Mouse (Mus musculus) kidney, postnatal 36 days (tissue): ENCODE measurements around the gene Krtap4-7.
"Not testable (repeated sequence)": the region's sequence is repeated elsewhere in the genome, so short reads cannot be mapped to it uniquely, and the experiment has no call there.

ENCODE experiments used
- DNase-seq, 2 experiments: peaks; one replicate each; pipeline ENCODE4 v3.0.0; 2021 to 2022; ENCODE audit warnings: mixed read lengths in 2 of 2

Krtap4-7 gene

DNA sequence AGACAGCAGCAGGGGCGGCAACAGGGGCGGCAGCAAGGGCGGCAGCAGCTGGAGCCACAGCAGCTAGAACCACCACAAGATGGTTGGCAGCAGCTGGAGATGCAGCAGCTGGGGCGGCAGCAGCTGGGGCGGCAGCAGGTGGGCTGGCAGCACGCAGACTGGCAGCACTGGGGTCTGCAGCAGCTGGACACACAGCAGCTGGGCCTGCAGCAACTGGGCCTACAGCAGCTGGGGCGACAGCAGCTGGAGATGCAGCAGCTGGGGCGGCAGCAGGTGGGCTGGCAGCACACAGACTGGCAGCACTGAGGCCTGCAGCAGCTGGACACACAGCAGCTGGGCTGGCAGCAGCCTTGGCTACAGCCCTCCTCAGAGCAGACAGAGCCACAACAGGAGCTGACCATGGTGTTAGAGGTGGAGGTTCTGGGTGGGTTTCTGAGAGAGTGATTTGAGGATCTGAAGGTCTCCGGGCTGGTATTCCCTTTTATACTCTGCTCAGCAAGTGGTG, at the start of gene Krtap4-7:
TSS of gene Krtap4-7 (minus strand) at position 455 of the 505 bp plus-strand sequence.
- not testable (repeated sequence) for DNase-seq

DNA sequence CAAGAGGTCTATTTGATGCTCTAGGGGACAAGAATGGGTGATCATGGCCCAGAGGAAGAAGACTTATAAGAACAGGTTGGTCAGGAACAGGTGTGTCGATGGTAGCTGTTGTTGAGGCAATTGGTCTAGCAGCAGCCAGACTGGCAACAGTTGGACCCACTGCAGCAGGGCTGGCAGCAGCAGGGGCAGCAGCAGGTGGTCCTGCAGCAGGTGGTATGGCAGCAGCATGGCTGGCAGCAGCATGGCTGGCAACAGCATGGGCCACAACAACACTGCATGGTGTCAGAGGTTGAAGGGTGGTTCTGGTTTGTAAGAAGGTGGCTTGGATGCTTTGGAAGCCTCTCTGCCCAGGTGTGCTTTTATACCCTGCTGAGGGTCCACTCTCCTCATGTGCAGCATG, 46.6 kb upstream of the Krtap4-7 start, which contains the start of gene Gm14190:
TSS of gene Gm14190 (minus strand) at position 278 of the 400 bp plus-strand sequence.
- no peak for DNase-seq

DNA sequence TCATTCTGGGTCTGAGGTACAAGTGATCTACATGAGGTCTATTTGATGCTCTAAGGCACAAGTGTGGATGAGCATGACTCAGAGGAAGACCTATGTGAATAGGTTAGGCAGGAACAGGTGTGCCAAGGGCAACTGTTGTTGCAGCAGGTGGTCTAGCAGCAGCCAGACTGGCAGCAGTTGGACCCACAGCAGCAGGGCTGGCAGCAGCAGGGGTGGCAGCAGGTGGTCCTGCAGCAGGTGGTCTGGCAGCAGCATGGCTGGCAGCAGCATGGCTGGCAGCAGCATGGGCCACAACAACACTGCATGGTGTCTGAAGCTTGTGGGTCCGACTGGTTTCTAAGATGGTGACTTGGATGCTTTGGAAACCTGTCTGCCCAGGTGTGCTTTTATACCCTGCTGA, 41.3 kb upstream of the Krtap4-7 start:
- not testable (repeated sequence) for DNase-seq

GRCm38 (mm10) chr11:99683481-99683880, 39.6 kb upstream of the Krtap4-7 start:
- DNase-seq: no peak

- no peak for DNase-seq
Observed at GRCm38 (mm10) chr11:99665860-99666259, 22.0 kb upstream of the Krtap4-7 start, which contains the start of gene Krtap4-6. Krtap4-6 (minus strand) TSS chr11:99665960.

DNA sequence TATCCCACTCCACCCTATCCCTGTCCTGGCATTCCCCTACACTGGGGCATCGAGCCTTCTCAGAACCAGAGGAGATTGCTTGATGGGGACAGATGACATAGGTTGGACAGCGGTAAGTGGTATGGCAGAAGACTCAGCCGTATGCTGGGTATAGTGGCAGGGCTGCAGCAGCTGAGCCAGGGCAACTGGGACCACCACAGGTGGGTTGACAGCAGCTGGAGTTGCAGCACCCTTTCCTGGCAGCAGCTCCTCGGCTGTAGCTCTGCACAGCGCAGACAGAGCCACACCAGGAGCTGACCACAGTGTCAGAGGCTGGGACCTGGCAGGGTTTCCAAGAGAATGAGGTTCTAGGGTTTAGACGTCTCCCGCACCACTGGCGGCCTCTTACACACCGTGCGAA, 18.9 kb upstream of the Krtap4-7 start:
- DNase-seq: no peak

DNA sequence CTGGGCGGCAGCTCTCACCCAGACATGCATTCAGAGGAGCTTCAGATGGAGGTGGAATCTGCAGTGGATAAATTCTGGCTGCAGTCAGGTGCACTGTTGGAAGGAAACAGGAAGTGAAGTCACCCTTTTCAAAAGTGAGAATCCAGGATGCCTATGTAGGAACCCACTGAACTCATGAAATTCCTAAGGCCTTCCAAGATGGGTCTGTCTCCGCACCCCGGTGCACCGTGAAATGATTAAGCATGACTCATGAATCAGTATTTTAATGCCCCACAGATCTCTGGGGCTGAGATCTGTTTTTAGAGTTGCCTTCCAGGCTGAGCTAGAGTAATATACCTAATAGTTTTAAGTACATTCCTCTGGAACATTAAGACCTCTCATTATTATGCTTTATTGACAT, 15.4 kb upstream of the Krtap4-7 start:
- DNase-seq: no peak

DNA sequence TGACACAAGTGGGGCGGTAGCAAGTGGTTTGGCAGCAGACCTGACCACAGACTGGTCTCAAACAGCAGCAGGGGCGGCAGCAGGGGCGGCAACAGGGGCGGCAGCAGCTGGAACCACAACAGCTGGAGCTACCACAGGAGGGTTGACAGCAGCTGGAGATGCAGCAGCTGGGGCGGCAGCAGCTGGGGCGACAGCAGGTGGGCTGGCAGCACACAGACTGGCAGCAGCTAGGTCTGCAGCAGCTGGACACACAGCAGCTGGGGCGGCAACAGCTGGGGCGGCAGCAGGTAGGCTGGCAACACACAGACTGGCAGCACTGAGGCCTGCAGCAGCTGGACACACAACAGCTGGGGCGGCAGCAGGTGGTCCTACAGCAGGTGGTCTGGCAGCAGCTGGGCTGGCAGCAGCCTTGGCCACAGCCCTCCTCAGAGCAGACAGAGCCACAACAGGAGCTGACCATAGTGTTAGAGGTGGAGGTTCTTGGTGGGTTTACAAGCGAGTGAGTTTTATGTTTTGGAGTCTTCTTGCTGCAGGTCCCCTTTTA, 14.7 kb upstream of the Krtap4-7 start, which contains the start of gene Gm11563:
TSS of gene Gm11563 (minus strand) at position 494 of the 544 bp plus-strand sequence.
- DNase-seq: not testable (repeated sequence)

- no peak for DNase-seq
Observed at GRCm38 (mm10) chr11:99657051-99657450, 13.2 kb upstream of the Krtap4-7 start.

DNA sequence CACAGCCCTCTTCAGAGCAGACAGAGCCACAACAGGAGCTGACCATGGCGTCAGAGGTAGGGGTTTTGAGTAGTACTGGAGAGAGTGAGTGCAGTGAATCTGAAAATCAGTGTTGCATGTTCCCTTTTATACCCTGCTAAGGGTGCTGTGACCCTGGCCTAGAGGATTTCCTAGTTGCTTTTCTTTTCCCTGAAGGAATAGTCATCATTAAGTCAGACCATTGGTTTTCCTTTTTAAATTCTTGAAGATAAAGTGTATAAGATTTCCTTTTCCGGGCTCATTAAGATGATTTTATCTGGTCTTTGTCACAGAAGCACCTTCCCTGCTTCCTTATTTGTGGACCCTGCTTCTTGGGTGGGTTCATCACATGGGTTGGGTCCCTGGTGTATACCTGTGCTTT, 6.2 kb upstream of the Krtap4-7 start, which contains the start of gene Gm11555:
TSS of gene Gm11555 (minus strand) at position 101 of the 400 bp plus-strand sequence.
- DNase-seq: no peak

GRCm38 (mm10) chr11:99646444-99646843, 2.6 kb upstream of the Krtap4-7 start:
- no peak for DNase-seq

DNA sequence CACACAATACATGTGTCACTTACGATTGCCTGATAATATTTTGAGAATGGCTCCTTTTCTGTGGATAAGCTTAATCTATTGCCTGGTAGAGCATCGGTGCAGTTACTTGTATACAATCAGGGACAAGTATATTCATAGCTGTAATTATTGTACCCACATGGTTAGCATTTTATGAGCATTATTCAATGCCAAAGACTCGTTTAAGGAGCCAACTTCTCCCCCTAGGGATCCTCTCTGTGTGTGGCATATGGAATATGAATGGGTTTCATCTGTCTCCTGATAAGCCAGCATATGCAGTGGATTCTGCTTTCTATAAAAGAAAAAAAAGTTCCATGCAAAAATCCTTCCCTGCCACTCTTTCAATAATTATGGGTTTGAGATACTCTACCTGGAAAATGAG, 462 bp upstream of the Krtap4-7 start:
- no peak for DNase-seq

DNA sequence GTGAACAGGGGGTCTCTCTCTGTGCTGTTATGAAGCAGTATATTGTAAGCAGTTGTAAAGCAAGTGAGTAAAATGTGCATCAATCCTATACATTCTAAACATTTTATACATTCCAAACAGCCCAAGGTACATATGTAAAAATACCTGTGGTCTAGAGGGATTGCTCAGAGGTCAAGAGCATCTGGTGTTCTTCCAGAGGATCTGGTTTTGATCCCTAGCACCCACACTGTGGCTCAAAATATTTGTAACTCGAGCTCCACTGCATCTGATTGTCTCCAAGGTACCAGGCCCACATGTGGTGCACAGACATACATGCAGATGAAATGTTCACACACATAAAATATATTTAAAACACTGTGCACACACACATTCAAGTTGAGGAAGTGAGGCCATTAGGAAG, 3.0 kb downstream of the Krtap4-7 start:
- DNase-seq: no peak

GRCm38 (mm10) chr11:99637086-99637485, 6.8 kb downstream of the Krtap4-7 start:
- DNase-seq: no peak

DNA sequence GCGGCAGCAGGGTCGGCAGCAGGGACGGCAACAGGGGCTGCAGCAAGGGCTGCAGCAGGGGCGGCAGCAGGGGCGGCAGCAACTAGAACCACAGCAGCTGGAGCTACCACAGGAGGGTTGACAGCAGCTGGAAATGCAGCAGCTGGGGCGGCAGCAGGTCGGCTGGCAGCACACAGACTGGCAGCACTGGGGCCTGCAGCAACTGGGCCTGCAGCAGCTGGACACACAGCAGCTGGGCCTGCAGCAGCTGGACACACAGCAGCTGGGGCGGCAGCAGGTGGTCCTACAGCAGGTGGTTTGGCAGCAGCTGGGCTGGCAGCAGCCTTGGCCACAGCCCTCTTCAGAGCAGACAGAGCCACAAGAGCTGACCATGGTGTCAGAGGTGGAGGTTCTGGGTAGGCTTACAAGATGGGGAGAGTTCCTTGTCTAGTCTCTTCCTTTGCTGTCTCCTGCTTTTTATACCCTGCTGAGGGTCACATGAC, 9.2 kb downstream of the Krtap4-7 start, which contains the start of gene Krtap4-2:
TSS of gene Krtap4-2 (minus strand) at position 432 of the 482 bp plus-strand sequence.
- DNase-seq: no peak

DNA sequence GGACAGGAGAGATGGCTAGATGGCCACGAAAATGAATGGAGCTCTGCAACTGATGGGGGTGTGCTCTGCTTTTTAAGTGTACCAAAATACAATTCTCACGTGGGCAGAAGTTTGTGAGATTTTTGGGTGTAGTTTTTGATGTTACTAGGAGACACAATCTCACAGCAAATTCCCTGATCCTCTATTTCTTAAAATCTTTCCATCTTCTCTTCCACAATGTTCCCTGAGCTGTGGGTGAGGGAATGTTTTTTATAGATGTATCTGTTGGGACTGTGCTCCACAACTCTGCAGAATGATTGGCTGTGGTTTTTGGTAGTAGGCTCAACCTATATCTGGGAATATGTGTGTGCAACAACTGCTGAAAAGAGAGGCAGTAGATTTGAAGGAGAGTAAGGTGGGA, 10.6 kb downstream of the Krtap4-7 start:
- no peak for DNase-seq

DNA sequence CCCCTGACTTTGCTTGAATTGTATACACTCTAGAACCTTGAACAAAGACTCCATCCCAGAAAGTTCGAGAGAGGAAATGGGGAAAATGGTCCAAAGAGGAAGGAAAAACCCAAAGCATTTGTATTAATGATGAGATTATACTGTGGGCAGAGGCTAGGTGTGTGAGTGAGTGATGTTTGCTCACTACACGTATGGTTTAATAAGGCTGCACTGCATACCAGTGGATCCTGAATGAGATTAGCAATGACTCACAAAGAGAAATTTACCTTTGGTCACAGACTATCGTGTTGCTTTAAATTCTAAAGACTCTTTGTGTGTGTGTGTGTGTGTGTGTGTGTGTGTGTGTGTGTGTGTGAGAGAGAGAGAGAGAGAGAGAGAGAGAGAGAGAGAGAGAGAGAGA, 13.0 kb downstream of the Krtap4-7 start:
- no peak for DNase-seq

GRCm38 (mm10) chr11:99628138-99628537, 15.8 kb downstream of the Krtap4-7 start, which contains the start of gene Krtap4-1:
Krtap4-1 (minus strand) TSS chr11:99628238.
- DNase-seq: no peak

GRCm38 (mm10) chr11:99620335-99620734, 23.6 kb downstream of the Krtap4-7 start, which contains the start of gene Gm11562:
Gm11562 (minus strand) TSS chr11:99620435.
- DNase-seq: no peak

DNA sequence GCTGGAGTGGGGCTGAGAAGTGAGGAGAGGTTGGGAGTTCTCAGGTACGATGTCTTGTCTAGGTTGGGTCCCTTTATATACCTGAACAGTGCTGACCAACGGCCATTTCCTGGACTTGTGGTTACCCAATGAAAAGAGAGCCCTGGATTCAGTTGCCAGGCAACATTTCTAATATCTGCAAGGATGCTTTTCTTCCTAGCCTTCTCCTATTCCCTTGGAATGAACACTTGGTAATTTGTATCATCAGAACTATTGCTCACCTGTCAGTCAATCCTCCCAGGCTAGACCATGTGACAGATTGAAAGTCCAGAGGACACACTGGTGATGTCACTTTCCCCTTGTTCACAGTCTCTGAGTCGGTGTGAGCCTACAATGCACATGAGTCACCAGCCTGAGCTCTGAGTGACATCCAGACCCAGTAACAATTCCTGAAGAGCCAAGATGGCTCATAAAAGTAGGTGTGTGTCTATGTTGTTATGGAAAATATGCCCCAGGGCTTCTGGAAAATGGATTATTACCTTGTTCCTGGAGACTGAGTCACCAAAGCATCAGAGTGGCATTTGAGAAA, 29.0 kb downstream of the Krtap4-7 start, which contains the start of gene Krtap2-4:
TSS of gene Krtap2-4 (minus strand) at position 51 of the 568 bp plus-strand sequence.
- DNase-seq: no peak

GRCm38 (mm10) chr11:99610089-99610488, 33.8 kb downstream of the Krtap4-7 start, which contains the start of gene Gm11937:
Gm11937 (minus strand) TSS chr11:99610189.
- DNase-seq: not testable (repeated sequence)

DNA sequence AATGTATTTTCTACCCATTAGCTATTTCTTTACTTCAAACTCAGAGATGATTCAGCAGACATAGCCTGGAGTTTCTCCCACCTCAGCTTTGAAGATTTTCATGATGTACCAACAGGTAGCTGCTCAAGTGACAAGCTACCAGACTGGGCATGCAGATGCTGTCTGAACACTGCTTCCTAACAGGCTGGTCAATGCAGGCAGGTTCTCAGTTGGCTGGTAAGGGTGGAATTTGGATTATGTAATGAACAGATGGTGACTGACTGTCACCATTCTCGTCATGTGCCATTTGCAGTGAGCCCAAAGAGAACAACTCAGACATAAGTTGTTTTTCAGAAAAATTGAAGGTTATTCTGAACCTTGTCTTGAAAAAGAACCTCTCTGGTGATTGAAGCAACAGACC, 34.8 kb downstream of the Krtap4-7 start:
- no peak for DNase-seq

DNA sequence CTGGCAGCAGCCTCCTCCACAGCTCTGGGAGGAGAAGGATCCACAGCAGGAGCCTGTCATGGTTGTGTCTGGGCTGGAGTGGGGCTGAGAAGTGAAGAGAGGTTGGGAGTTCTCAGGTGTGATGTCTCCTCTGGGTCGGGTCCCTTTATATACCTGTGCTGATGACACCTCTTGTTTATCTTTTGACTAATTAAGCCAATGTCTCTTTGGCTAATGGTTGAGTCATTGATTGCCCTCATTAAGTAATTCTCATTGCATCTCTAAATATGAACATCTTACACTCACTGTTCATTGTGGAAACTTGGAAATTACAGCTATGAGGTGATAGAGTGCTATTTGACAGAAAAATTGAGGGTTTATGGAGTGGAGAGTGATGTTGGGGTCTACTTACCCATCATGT, 40.7 kb downstream of the Krtap4-7 start, which contains the start of gene Gm11938:
TSS of gene Gm11938 (minus strand) at position 101 of the 400 bp plus-strand sequence.
- DNase-seq: not testable (repeated sequence)

- not testable (repeated sequence) for DNase-seq
Observed at GRCm38 (mm10) chr11:99597742-99598141, 46.1 kb downstream of the Krtap4-7 start, which contains the start of gene Krtap9-3. Krtap9-3 (minus strand) TSS chr11:99598105.
